In genomic region chr11:8717774-8718173, GRCm38 (mm10) we compare ENCODE assay signal across 28 mouse cellular contexts. TPM values are rescaled to one million over a fixed set of nuclear protein-coding genes. Genes with fewer than 3 reads are reported as not detected.
DNase-seq lines count a peak whose midpoint lies in the region; ATAC-seq lines count a peak whose summit lies in the region.
"Had no signal": no experiment of that assay in that cellular context is flagged by ENCODE, and none has a peak within 500 bp of the region (broad histone marks: within the 10 kb centered on the region; RNA-seq: fewer than 3 reads in every experiment).

No protein-coding gene starts in this region.

- no peaks in the 10 kb centered on the region for H3K36me3 ChIP-seq in heart, embryonic 13.5 days
- H3K36me3 ChIP-seq in lung, embryonic 16.5 days (ENCODE audit: control insufficient read depth, insufficient read depth, low read length), result no peaks in the 10 kb centered on the region
- H3K36me3 ChIP-seq: embryonic facial prominence, embryonic 10.5 days; embryonic facial prominence, embryonic 13.5 days; heart, embryonic 15.5 days had no signal

- no peaks in the 10 kb centered on the region for H3K9me3 ChIP-seq in heart, embryonic 13.5 days
- H3K9me3 ChIP-seq in lung, embryonic 16.5 days (ENCODE audit: control insufficient read depth, low read length), result no peaks in the 10 kb centered on the region
- H3K9me3 ChIP-seq: embryonic facial prominence, embryonic 10.5 days; embryonic facial prominence, embryonic 13.5 days; heart, embryonic 15.5 days had no signal

- ATAC-seq in heart, embryonic 13.5 days (ENCODE audit: extremely low read depth, insufficient number of reproducible peaks, low FRiP score, low TSS enrichment), result no peak
- peak; percentile 46 for ATAC-seq in lung, embryonic 16.5 days (ENCODE audit: low read depth)
- ATAC-seq: CD4-positive, CD25-positive, alpha-beta regulatory T cell, adult 4 months; forebrain, embryonic 14.5 days; hindbrain, postnatal 0 days; inflammation-experienced regulatory T-cells, adult 6 months had no signal

- H3K9ac ChIP-seq in heart, embryonic 13.5 days, result no peak overlapping the region
- no peak overlapping the region for H3K9ac ChIP-seq in lung, embryonic 16.5 days (ENCODE audit: low read length)
- H3K9ac ChIP-seq: embryonic facial prominence, embryonic 13.5 days; forebrain, postnatal 0 days; heart, embryonic 15.5 days; hindbrain, embryonic 14.5 days had no signal

- H3K27me3 ChIP-seq in heart, embryonic 13.5 days (replicated peaks), result no peaks in the 10 kb centered on the region
- no peaks in the 10 kb centered on the region for H3K27me3 ChIP-seq in lung, embryonic 16.5 days (ENCODE audit: control insufficient read depth, insufficient read depth, low read depth, low read length)
- H3K27me3 ChIP-seq: embryonic facial prominence, embryonic 13.5 days; heart, embryonic 15.5 days had no signal

- H3K4me1 ChIP-seq in heart, embryonic 13.5 days, result peaks cover 24% of the 10 kb centered on the region
- H3K4me1 ChIP-seq in lung, embryonic 16.5 days (replicated peaks; ENCODE audit: control insufficient read depth, insufficient read depth, low read length), result peaks cover 3% of the 10 kb centered on the region; the same call in 1 of the 2 replicates
- H3K4me1 ChIP-seq: embryonic facial prominence, embryonic 13.5 days had no signal

- peak overlapping the region; percentile 76; the same call in 1 of the 2 replicates for H3K27ac ChIP-seq in heart, embryonic 13.5 days (replicated peaks)
- no peak overlapping the region for H3K27ac ChIP-seq in lung, embryonic 16.5 days (ENCODE audit: low read length)
- H3K27ac ChIP-seq: embryonic facial prominence, embryonic 10.5 days; embryonic facial prominence, embryonic 13.5 days; hindbrain, embryonic 14.5 days; hindbrain, postnatal 0 days had no signal

- WGBS in heart, embryonic 13.5 days, result 86% methylated on average over 3 of the region's 3 CpGs
- WGBS in lung, embryonic 16.5 days, result 82% methylated on average over 3 of the region's 3 CpGs

- no peak overlapping the region for H3K4me3 ChIP-seq in heart, embryonic 13.5 days
- no peak overlapping the region for H3K4me3 ChIP-seq in lung, embryonic 16.5 days (ENCODE audit: low read length)
- H3K4me3 ChIP-seq: embryonic facial prominence, embryonic 10.5 days; embryonic facial prominence, embryonic 13.5 days; erythroblast, embryonic 14.5 days; heart, embryonic 15.5 days had no signal

- H3K4me2 ChIP-seq in heart, embryonic 13.5 days, result no peak overlapping the region
- no peak overlapping the region for H3K4me2 ChIP-seq in lung, embryonic 16.5 days (ENCODE audit: low read depth, low read length)
- H3K4me2 ChIP-seq: embryonic facial prominence, embryonic 13.5 days; heart, embryonic 15.5 days; hindbrain, embryonic 14.5 days had no signal

- DNase-seq in heart, postnatal 4 days, result no peak
- no peak for DNase-seq in lung, postnatal 4 days
- DNase-seq in testis, postnatal 10 days (ENCODE audit: low spot score), result peak; percentile 5
- no peak for DNase-seq in testis, postnatal 14 days (ENCODE audit: low spot score)
- no peak for DNase-seq in cerebellum, adult 9-10 months
- DNase-seq: adrenal gland, adult 2 months; adrenal gland, postnatal 14 days; cerebellum, adult 11 months; cerebellum, adult 2 months; cerebellum, postnatal 36 days; embryo, embryonic 11 days; forebrain, postnatal 0 days; gastrocnemius, postnatal 25 days; heart, adult 18-20 months; heart, postnatal 10 days; heart, postnatal 36 days had no signal

RNA-seq across cellular contexts. Expression of gene Tns3, which starts 53.4 kb away (rescaled TPM):
- polyA plus RNA-seq in heart, embryonic 13.5 days (2015; fragmentation: Nextera tagmentation; extraction: Ambion mirVana), result 14.5 and 15.2 TPM in 2 replicates
- total RNA-seq in heart, postnatal 4 days (2021), result 10 to 100 TPM; 32.5 to 37.1 TPM
- 54.2 and 58.1 TPM in 2 replicates for polyA plus RNA-seq in lung, embryonic 16.5 days (2015; fragmentation: Nextera tagmentation; extraction: Ambion mirVana)
- total RNA-seq: MEL had no signal
